Mouse (Mus musculus): ENCODE data around the gene Olfr204. TPM values are rescaled to one million over a fixed set of nuclear protein-coding genes. Genes with fewer than 3 reads are reported as not detected.
"Not testable (repeated sequence)": the region's sequence is repeated elsewhere in the genome, so short reads cannot be mapped to it uniquely, and the experiment has no call there.

Gene Olfr204
- polyA plus RNA-seq (2012; ENCODE audit: insufficient read depth, insufficient read length, low replicate concordance, missing spikeins), result not detected in 2 replicates

- no peak within 1 kb of the TSS for H3K27ac ChIP-seq (ENCODE audit: insufficient read depth, low read depth, low read length)
- TF ChIP-seq POLR2A (IDR thresholded peaks at IDR 0.05; ENCODE audit: insufficient read depth, low read depth, low read length) (no peak), CTCF (IDR thresholded peaks at IDR 0.05; ENCODE audit: insufficient read depth, low read depth, low read length) (no peak)
- no peaks in the 10 kb centered on the region for H3K4me1 ChIP-seq (ENCODE audit: control insufficient read depth, insufficient read depth, low read length)
- no peak within 1 kb of the TSS for H3K4me3 ChIP-seq (ENCODE audit: insufficient read depth, low read depth, low read length)
Observed at GRCm38 (mm10) chr16:59318148-59318547, at the start of gene Olfr204. Gene Olfr204 (minus strand): TSS chr16:59318248.

DNA sequence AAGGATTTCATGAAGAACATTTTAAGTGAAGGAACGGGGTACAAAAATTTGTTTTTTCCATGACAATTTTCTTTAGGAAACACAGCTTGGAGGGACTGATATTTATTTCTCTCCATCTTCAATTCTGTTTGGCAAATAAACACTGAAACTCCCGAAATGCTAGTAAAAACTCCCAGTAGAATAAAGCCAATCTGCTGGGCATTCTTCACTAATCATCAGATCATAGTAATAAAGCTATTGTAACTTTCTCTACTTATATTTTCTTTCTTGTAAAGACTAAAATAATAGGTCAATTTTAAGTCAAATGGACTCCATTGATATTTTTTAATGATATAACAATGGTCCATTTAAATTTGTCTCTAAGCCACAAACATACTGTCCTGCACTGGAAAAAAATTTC is 45.8 kb upstream of the Olfr204 start, which contains the start of gene Olfr209:
Gene Olfr209 (minus strand): TSS at position 101 of the 400 bp plus-strand sequence.
- H3K4me3 ChIP-seq (ENCODE audit: insufficient read depth, low read depth, low read length), result no peak within 1 kb of the TSS
- H3K27ac ChIP-seq (ENCODE audit: insufficient read depth, low read depth, low read length), result no peak within 1 kb of the TSS
- WGBS, result 76% methylated on average over 2 of the region's 2 CpGs
- no peaks in the 10 kb centered on the region for H3K4me1 ChIP-seq (ENCODE audit: control insufficient read depth, insufficient read depth, low read length)
- TF ChIP-seq CTCF (IDR thresholded peaks at IDR 0.05; ENCODE audit: insufficient read depth, low read depth, low read length) (no peak), POLR2A (IDR thresholded peaks at IDR 0.05; ENCODE audit: insufficient read depth, low read depth, low read length) (no peak)

DNA sequence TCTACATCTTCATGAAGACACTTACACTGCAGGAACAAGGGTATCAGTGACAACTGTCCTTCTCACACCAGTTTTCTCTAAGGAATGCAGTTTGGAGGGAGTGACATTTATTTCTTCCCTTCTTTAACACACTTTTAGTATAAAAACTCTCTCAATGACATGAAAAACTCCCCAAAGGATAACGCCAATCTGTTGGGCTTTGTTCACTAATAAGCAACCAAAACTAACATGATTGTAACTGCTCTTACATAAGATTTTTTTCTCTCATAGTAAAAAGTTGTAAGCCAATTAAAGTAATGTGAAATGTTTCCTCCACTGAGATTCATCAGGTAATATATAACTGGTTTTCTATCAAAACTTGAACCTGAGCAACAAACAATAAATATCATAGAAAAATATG is 31.1 kb upstream of the Olfr204 start, which contains the start of gene Olfr206:
Gene Olfr206 (minus strand): TSS at position 101 of the 400 bp plus-strand sequence.
- Histone ChIP-seq H3K27ac (ENCODE audit: insufficient read depth, low read depth, low read length) (no peak within 1 kb of the TSS), H3K4me1 (ENCODE audit: control insufficient read depth, insufficient read depth, low read length) (no peaks in the 10 kb centered on the region), H3K4me3 (ENCODE audit: insufficient read depth, low read depth, low read length) (no peak within 1 kb of the TSS)
- 82% methylated on average over 1 of the region's 1 CpGs for whole genome bisulfite sequencing
- TF ChIP-seq POLR2A (IDR thresholded peaks at IDR 0.05; ENCODE audit: insufficient read depth, low read depth, low read length) (no peak), CTCF (IDR thresholded peaks at IDR 0.05; ENCODE audit: insufficient read depth, low read depth, low read length) (no peak)

- TF ChIP-seq POLR2A (IDR thresholded peaks at IDR 0.05; ENCODE audit: insufficient read depth, low read depth, low read length) (no peak), CTCF (IDR thresholded peaks at IDR 0.05; ENCODE audit: insufficient read depth, low read depth, low read length) (no peak)
- no peaks in the 10 kb centered on the region for H3K4me1 ChIP-seq (ENCODE audit: control insufficient read depth, insufficient read depth, low read length)
- H3K4me3 ChIP-seq (ENCODE audit: insufficient read depth, low read depth, low read length), result no peak within 1 kb of the TSS
- H3K27ac ChIP-seq (ENCODE audit: insufficient read depth, low read depth, low read length), result no peak within 1 kb of the TSS
Observed at GRCm38 (mm10) chr16:59331038-59331437, 13.0 kb upstream of the Olfr204 start, which contains the start of gene Olfr205. Gene Olfr205 (minus strand): TSS chr16:59331138.

DNA sequence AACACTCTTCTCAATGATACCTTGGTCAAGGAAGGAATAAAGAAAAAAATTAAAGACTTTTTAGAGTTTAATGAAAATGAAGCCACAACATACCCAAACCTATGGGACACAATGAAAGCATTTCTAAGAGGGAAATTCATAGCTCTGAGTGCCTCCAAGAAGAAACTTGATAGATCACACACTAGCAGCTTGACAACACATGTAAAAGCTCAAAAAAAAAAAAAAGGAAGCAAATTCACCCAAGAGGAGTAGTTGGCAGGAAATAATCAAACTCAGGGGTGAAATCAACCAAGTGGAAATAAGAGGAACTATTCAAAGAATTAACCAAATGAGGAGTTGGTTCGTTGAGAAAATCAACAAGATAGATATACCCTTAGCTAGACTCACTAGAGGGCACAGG is 5.2 kb upstream of the Olfr204 start:
- not testable (repeated sequence) for H3K4me1 ChIP-seq (ENCODE audit: control insufficient read depth, insufficient read depth, low read length); H3K27ac ChIP-seq (ENCODE audit: insufficient read depth, low read depth, low read length); H3K4me3 ChIP-seq (ENCODE audit: insufficient read depth, low read depth, low read length)
- 16% methylated on average over 1 of the region's 1 CpGs for WGBS

GRCm38 (mm10) chr16:59298581-59298980 is 19.5 kb downstream of the Olfr204 start, which contains the start of gene Olfr203:
Gene Olfr203 (plus strand): TSS chr16:59298881.
- Histone ChIP-seq H3K4me1 (ENCODE audit: control insufficient read depth, insufficient read depth, low read length) (no peaks in the 10 kb centered on the region), H3K27ac (ENCODE audit: insufficient read depth, low read depth, low read length) (no peak within 1 kb of the TSS), H3K4me3 (ENCODE audit: insufficient read depth, low read depth, low read length) (no peak within 1 kb of the TSS)
- 88% methylated on average over 2 of the region's 2 CpGs for WGBS
- TF ChIP-seq CTCF (IDR thresholded peaks at IDR 0.05; ENCODE audit: insufficient read depth, low read depth, low read length), result no peak
- no peak for TF ChIP-seq POLR2A (IDR thresholded peaks at IDR 0.05; ENCODE audit: insufficient read depth, low read depth, low read length)

DNA sequence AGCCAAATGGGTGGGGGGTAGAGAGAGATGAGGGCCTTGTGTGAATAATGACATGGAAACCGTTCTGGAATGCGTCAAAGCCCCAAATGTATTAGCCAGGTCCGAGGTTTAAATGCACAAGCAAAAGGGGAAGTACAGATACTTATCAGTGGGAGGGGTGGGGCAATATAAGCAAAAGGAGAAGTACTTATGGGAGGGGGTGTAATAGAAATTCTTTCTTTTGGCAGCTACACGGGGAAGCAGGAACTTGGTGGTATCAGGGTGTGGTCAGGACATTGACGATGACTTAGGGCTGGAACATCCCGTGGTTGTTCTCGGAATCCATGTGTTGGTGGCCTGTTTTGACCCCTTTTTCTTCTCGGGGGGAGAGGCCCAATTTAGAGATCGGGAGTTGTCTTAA is 30.5 kb downstream of the Olfr204 start:
- not testable (repeated sequence) for H3K4me3 ChIP-seq (ENCODE audit: insufficient read depth, low read depth, low read length); H3K4me1 ChIP-seq (ENCODE audit: control insufficient read depth, insufficient read depth, low read length); H3K27ac ChIP-seq (ENCODE audit: insufficient read depth, low read depth, low read length)
- WGBS, result 85% methylated on average over 9 of the region's 9 CpGs

- TF ChIP-seq CTCF (IDR thresholded peaks at IDR 0.05; ENCODE audit: insufficient read depth, low read depth, low read length) (no peak), POLR2A (IDR thresholded peaks at IDR 0.05; ENCODE audit: insufficient read depth, low read depth, low read length) (no peak)
- 65% methylated on average over 1 of the region's 1 CpGs for WGBS
- no peaks in the 10 kb centered on the region for H3K4me1 ChIP-seq (ENCODE audit: control insufficient read depth, insufficient read depth, low read length)
- H3K4me3 ChIP-seq (ENCODE audit: insufficient read depth, low read depth, low read length), result no peak within 1 kb of the TSS
- no peak within 1 kb of the TSS for H3K27ac ChIP-seq (ENCODE audit: insufficient read depth, low read depth, low read length)
Observed at GRCm38 (mm10) chr16:59286693-59287092, 31.4 kb downstream of the Olfr204 start, which contains the start of gene Olfr202. Gene Olfr202 (minus strand): TSS chr16:59286793.

DNA sequence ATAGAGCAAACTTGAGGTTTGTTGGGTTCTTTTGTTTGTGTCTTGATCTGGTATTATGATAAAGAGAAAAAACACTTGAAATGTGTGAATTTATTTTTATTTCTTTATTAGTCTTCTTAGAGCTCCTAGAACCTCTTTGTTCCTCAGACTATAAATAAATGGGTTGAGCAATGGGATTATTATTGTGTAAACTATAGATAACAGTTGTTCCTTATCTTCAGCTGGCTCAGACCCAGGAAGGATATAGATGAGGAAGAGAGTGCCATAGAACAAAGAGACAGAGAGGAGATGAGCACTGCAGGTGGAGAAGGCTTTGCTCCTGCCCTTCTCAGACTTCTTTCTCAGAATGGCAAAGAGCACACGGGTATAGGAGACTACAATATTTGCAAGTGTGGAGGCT is 34.6 kb downstream of the Olfr204 start:
- TF ChIP-seq CTCF (IDR thresholded peaks at IDR 0.05; ENCODE audit: insufficient read depth, low read depth, low read length) (no peak), POLR2A (IDR thresholded peaks at IDR 0.05; ENCODE audit: insufficient read depth, low read depth, low read length) (no peak)
- Histone ChIP-seq H3K27ac (ENCODE audit: insufficient read depth, low read depth, low read length) (no peak overlapping the region), H3K4me3 (ENCODE audit: insufficient read depth, low read depth, low read length) (no peak overlapping the region), H3K4me1 (ENCODE audit: control insufficient read depth, insufficient read depth, low read length) (no peaks in the 10 kb centered on the region)
- 56% methylated on average over 1 of the region's 1 CpGs for WGBS

DNA sequence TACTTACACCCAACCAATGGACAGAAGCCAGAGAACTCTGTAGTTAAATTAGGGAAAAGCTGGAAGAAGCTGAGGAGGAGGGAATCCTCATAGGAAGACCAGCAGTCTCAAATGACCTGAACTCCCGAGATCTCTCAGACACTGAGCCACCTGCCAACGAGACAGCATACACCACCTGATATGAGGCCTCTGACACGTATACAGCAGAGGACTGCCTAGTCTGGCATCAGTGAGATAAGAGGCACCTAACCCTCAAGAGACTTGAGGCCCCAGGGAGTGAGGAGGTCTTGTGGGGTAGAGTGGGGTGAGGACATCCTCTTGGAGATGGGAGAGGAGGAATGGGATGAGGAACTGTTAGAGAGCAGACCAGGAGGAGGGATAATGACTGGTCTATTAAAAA is 37.5 kb downstream of the Olfr204 start:
- no peak overlapping the region for H3K4me3 ChIP-seq (ENCODE audit: insufficient read depth, low read depth, low read length)
- H3K4me1 ChIP-seq (ENCODE audit: control insufficient read depth, insufficient read depth, low read length), result no peaks in the 10 kb centered on the region
- TF ChIP-seq CTCF (IDR thresholded peaks at IDR 0.05; ENCODE audit: insufficient read depth, low read depth, low read length), result no peak
- TF ChIP-seq POLR2A (IDR thresholded peaks at IDR 0.05; ENCODE audit: insufficient read depth, low read depth, low read length), result no peak
- WGBS, result 79% methylated on average over 3 of the region's 3 CpGs
- H3K27ac ChIP-seq (ENCODE audit: insufficient read depth, low read depth, low read length), result no peak overlapping the region

- WGBS, result 86% methylated on average over 4 of the region's 4 CpGs
- not testable (repeated sequence) for H3K4me1 ChIP-seq (ENCODE audit: control insufficient read depth, insufficient read depth, low read length); H3K27ac ChIP-seq (ENCODE audit: insufficient read depth, low read depth, low read length); H3K4me3 ChIP-seq (ENCODE audit: insufficient read depth, low read depth, low read length)
Observed at GRCm38 (mm10) chr16:59272532-59272931, 45.5 kb downstream of the Olfr204 start, which contains the start of gene Olfr201. Gene Olfr201 (minus strand): TSS chr16:59272632.

- WGBS, result 79% methylated on average over 4 of the region's 4 CpGs
- not testable (repeated sequence) for H3K27ac ChIP-seq (ENCODE audit: insufficient read depth, low read depth, low read length); H3K4me3 ChIP-seq (ENCODE audit: insufficient read depth, low read depth, low read length); H3K4me1 ChIP-seq (ENCODE audit: control insufficient read depth, insufficient read depth, low read length)
Observed at GRCm38 (mm10) chr16:59269097-59269496, 49.0 kb downstream of the Olfr204 start.
